Mouse (Mus musculus) G1E-ER4 (cell line): ENCODE measurements around the gene Cdkal1. TPM values are rescaled to one million over a fixed set of nuclear protein-coding genes. Genes with fewer than 3 reads are reported as not detected.

Source experiments
- GATA1 ChIP-seq: IDR thresholded peaks from one replicate; pipeline ENCODE4 v1.8.0; 2012; ENCODE audit warnings: low read length, inconsistent platforms
- polyA plus RNA-seq: library from polyadenylated mRNA; stranded (reverse); fragments of >175 nt; gene quantifications from 2 replicates; pipeline ENCODE4 v1.2.3, GENCODE M21; 2012

The Cdkal1 gene
- polyA plus RNA-seq, 1 experiment: 0.64 TPM

GRCm38 (mm10) chr13:29824326-29824725 lies 31.1 kb downstream of the Cdkal1 start:
- no peak for TF ChIP-seq GATA1

- no peak for TF ChIP-seq GATA1
Measured at GRCm38 (mm10) chr13:29823906-29824305, 31.6 kb downstream of the Cdkal1 start.

- TF ChIP-seq GATA1: no peak
Measured at GRCm38 (mm10) chr13:29823487-29823886, 32.0 kb downstream of the Cdkal1 start.

- TF ChIP-seq GATA1: no peak
Measured at GRCm38 (mm10) chr13:29819910-29820583, 35.4 kb downstream of the Cdkal1 start.

- TF ChIP-seq GATA1: no peak
Measured at GRCm38 (mm10) chr13:29819147-29819546, 36.3 kb downstream of the Cdkal1 start.

GRCm38 (mm10) chr13:29818314-29818713 lies 37.2 kb downstream of the Cdkal1 start:
- TF ChIP-seq GATA1: no peak

GRCm38 (mm10) chr13:29810780-29811179 lies 44.7 kb downstream of the Cdkal1 start:
- no peak for TF ChIP-seq GATA1

GRCm38 (mm10) chr13:29808383-29808782 lies 47.1 kb downstream of the Cdkal1 start:
- no peak for TF ChIP-seq GATA1

- no peak for TF ChIP-seq GATA1
Measured at GRCm38 (mm10) chr13:29807930-29808329, 47.5 kb downstream of the Cdkal1 start.

GRCm38 (mm10) chr13:29806871-29807270 lies 48.6 kb downstream of the Cdkal1 start:
- TF ChIP-seq GATA1: no peak

GRCm38 (mm10) chr13:29805296-29805695 lies 50.2 kb downstream of the Cdkal1 start:
- no peak for TF ChIP-seq GATA1

GRCm38 (mm10) chr13:29804034-29804433 lies 51.4 kb downstream of the Cdkal1 start:
- TF ChIP-seq GATA1: no peak

GRCm38 (mm10) chr13:29802699-29803098 lies 52.8 kb downstream of the Cdkal1 start:
- no peak for TF ChIP-seq GATA1

GRCm38 (mm10) chr13:29800078-29800477 lies 55.4 kb downstream of the Cdkal1 start:
- no peak for TF ChIP-seq GATA1

- no peak for TF ChIP-seq GATA1
Measured at GRCm38 (mm10) chr13:29792112-29792511, 63.4 kb downstream of the Cdkal1 start.

GRCm38 (mm10) chr13:29791439-29791838 lies 64.0 kb downstream of the Cdkal1 start:
- no peak for TF ChIP-seq GATA1

GRCm38 (mm10) chr13:29786984-29787383 lies 68.5 kb downstream of the Cdkal1 start:
- TF ChIP-seq GATA1: no peak

- TF ChIP-seq GATA1: no peak
Measured at GRCm38 (mm10) chr13:29784894-29785293, 70.6 kb downstream of the Cdkal1 start.
